Mouse (Mus musculus) midbrain, embryonic 16.5 days (tissue): ENCODE measurements around the gene Erbb4. TPM values are rescaled to one million over a fixed set of nuclear protein-coding genes. Genes with fewer than 3 reads are reported as not detected.

ENCODE experiments used
- ATAC-seq: fragments of 200-750 bp; cut with Nextera tagmentation; 2 replicates; pipeline ENCODE4 v1.8.0; 2017; ENCODE audit warnings: moderate TSS enrichment
- H3K27ac ChIP-seq: fragments of 300-500 bp; sonication (generic); 2 replicates; pipeline ENCODE4 v1.5.1; 2014; ENCODE audit warnings: mild to moderate bottlenecking, low read length, mixed read lengths
- H3K27me3 ChIP-seq: fragments of 300-500 bp; sonication (generic); 2 replicates; pipeline ENCODE4 v1.6.1; 2014; ENCODE audit warnings: low read depth, low read length, mixed read lengths; ENCODE audit not compliant: control insufficient read depth, insufficient read depth
- H3K36me3 ChIP-seq: fragments of 300-500 bp; sonication (generic); 2 replicates; pipeline ENCODE4 v1.6.1; 2014; ENCODE audit warnings: mild to moderate bottlenecking, low read length, moderate library complexity, mixed read lengths; ENCODE audit not compliant: control insufficient read depth, insufficient read depth
- H3K4me1 ChIP-seq: fragments of 300-500 bp; sonication (generic); 2 replicates; pipeline ENCODE4 v1.6.1; 2014; ENCODE audit warnings: mild to moderate bottlenecking, low read length, mixed read lengths; ENCODE audit not compliant: control insufficient read depth, insufficient read depth
- H3K4me2 ChIP-seq: fragments of 300-500 bp; sonication (generic); 2 replicates; pipeline ENCODE4 v1.6.1; 2014; ENCODE audit warnings: mild to moderate bottlenecking, low read length, mixed read lengths
- H3K4me3 ChIP-seq: fragments of 300-500 bp; sonication (generic); 2 replicates; pipeline ENCODE4 v1.5.1; 2014; ENCODE audit warnings: low read depth, mild to moderate bottlenecking, low read length, moderate library complexity, mixed read lengths
- H3K9ac ChIP-seq: fragments of 300-500 bp; sonication (generic); 2 replicates; pipeline ENCODE4 v1.6.1; 2014; ENCODE audit warnings: low read depth, low read length, mixed read lengths
- H3K9me3 ChIP-seq: fragments of 300-500 bp; sonication (generic); replicated peaks from 2 replicates; pipeline ENCODE4 v1.6.1; 2014; ENCODE audit warnings: mild to moderate bottlenecking, low read length, mixed read lengths; ENCODE audit not compliant: control insufficient read depth, poor library complexity, severe bottlenecking
- WGBS: fragments of 180-500 bp; shearing (Covaris S2); extraction: QIAGEN DNeasy Blood & Tissue Kit; methylation state at CpG from one replicate; pipeline ENCODE4 v1.1.7; 2014; 5-methylcytosine and 5-hydroxymethylcytosine counted together
- polyA plus RNA-seq: library from polyadenylated mRNA; unstranded; fragments of >200 nt; fragmentation: Nextera tagmentation; extraction: Ambion mirVana; gene quantifications from 2 replicates; pipeline ENCODE4 v1.2.1, GENCODE M21; 2015

Erbb4 gene
- polyA plus RNA-seq, 1 experiment from 2014 or later: 10.5 TPM

GRCm38 (mm10) chr1:68049856-68050255, 1058.0 kb downstream of the Erbb4 start:
- peaks cover 9% of the 10 kb centered on the region for H3K4me1 ChIP-seq
- H3K27me3 ChIP-seq: no peaks in the 10 kb centered on the region
- 0 out of 2 replicates have a peak overlapping the region, but pooled peaks have one; percentile 41 for H3K27ac ChIP-seq
- ATAC-seq: no peak
- WGBS: 51% methylated on average over 6 of the region's 6 CpGs
- H3K36me3 ChIP-seq: no peaks in the 10 kb centered on the region
- no peaks in the 10 kb centered on the region for H3K9me3 ChIP-seq
- H3K4me3 ChIP-seq: no peak overlapping the region
- H3K4me2 ChIP-seq: no peak overlapping the region
- no peak overlapping the region for H3K9ac ChIP-seq

DNA sequence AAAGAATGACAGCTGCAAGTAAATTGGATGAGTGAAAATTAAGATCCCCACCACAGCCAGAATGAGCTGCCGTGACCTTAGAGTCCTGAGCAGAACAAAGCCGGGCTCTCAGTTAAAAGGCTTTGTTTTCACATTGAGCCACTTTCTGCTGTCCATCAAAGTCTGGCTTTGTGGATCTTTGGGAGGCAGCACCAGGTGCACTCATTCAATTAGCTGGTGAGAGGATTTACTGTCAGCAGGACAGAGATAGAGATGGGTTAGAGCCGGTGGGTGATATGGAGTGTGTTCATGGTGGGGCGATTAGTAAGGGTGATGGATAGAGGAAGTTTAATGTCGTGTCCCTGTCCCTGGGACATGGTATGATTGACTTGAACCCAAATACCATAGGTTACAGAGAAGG, 1060.7 kb downstream of the Erbb4 start:
- Histone ChIP-seq H3K4me2 (peak overlapping the region; percentile 53), H3K4me3 (peak overlapping the region; percentile 33), H3K9ac (no peak overlapping the region), H3K27ac (peak overlapping the region; percentile 53), H3K9me3 (no peaks in the 10 kb centered on the region), H3K27me3 (no peaks in the 10 kb centered on the region), H3K36me3 (no peaks in the 10 kb centered on the region), H3K4me1 (peaks cover 9% of the 10 kb centered on the region)
- peak; percentile 79 for ATAC-seq
- 2% methylated on average over 5 of the region's 5 CpGs for WGBS

- H3K9ac ChIP-seq: peak overlapping the region; percentile 26; the same call in 1 of the 2 replicates
- WGBS: under 1% methylated on average over 7 of the region's 7 CpGs
Measured at GRCm38 (mm10) chr1:68046551-68046970, 1061.3 kb downstream of the Erbb4 start.

GRCm38 (mm10) chr1:68024086-68024940, 1083.5 kb downstream of the Erbb4 start:
- Histone ChIP-seq H3K4me3 (no peak overlapping the region), H3K9ac (no peak overlapping the region), H3K27me3 (no peaks in the 10 kb centered on the region), H3K4me2 (no peak overlapping the region), H3K4me1 (no peaks in the 10 kb centered on the region), H3K9me3 (no peaks in the 10 kb centered on the region), H3K27ac (no peak overlapping the region), H3K36me3 (no peaks in the 10 kb centered on the region)
- no peak for ATAC-seq

More at GRCm38 (mm10) chr1:68046551-68046970, 1061.3 kb downstream of the Erbb4 start:
- peak overlapping the region; percentile 53 for H3K27ac ChIP-seq
- H3K4me2 ChIP-seq: peak overlapping the region; percentile 53
- peaks cover 9% of the 10 kb centered on the region for H3K4me1 ChIP-seq
- H3K4me3 ChIP-seq: peak overlapping the region; percentile 33
- H3K36me3 ChIP-seq: no peaks in the 10 kb centered on the region
- peak; percentile 87 for ATAC-seq
- no peaks in the 10 kb centered on the region for H3K27me3 ChIP-seq
- no peaks in the 10 kb centered on the region for H3K9me3 ChIP-seq

GRCm38 (mm10) chr1:68020020-68020419, 1087.8 kb downstream of the Erbb4 start:
- 88% methylated on average over 1 of the region's 1 CpGs for WGBS
- H3K4me3 ChIP-seq: no peak overlapping the region
- no peaks in the 10 kb centered on the region for H3K4me1 ChIP-seq
- H3K9me3 ChIP-seq: no peaks in the 10 kb centered on the region
- H3K4me2 ChIP-seq: no peak overlapping the region
- no peak overlapping the region for H3K9ac ChIP-seq
- ATAC-seq: no peak
- no peaks in the 10 kb centered on the region for H3K27me3 ChIP-seq
- no peak overlapping the region for H3K27ac ChIP-seq
- H3K36me3 ChIP-seq: no peaks in the 10 kb centered on the region

DNA sequence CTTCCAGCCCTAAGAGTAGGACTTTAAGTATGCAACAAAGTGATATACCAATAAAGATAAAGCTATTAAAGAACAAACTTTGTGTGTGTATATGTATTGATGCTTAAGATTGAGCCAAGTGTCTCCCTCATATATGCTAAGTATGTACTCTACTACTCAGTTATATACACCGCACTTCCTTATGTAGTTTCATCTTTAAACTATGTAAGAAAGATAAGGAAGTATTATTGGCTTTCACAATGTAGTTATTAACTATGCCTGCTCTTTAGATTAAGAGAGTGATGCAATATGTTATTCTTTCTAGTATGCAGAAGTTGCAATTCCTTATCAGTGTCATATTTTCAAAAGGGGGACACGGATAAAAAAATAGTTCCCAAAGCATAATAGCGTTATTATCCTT, 1088.2 kb downstream of the Erbb4 start:
- Histone ChIP-seq H3K4me2 (no peak overlapping the region), H3K9me3 (no peaks in the 10 kb centered on the region), H3K9ac (no peak overlapping the region), H3K36me3 (no peaks in the 10 kb centered on the region), H3K27me3 (no peaks in the 10 kb centered on the region), H3K4me1 (no peaks in the 10 kb centered on the region), H3K27ac (no peak overlapping the region), H3K4me3 (no peak overlapping the region)
- no peak for ATAC-seq
- WGBS: 91% methylated on average over 3 of the region's 3 CpGs
